Mouse (Mus musculus) layer of hippocampus, adult 8-10 months (tissue): Measurements from ENCODE around the gene Itgae. TPM values are rescaled to one million over a fixed set of nuclear protein-coding genes. Genes with fewer than 3 reads are reported as not detected.
A peak's percentile ranks its signal among the peaks of the same experiment; 100 is the strongest.

Source experiments
- DNase-seq, 2 experiments: peaks; one replicate each; pipeline ENCODE4 v3.0.0; 2022; ENCODE audit warnings: low spot score in 2 of 2
- total RNA-seq, 4 experiments: library from RNA; stranded (reverse); gene quantifications; 2 replicates each; pipeline ENCODE4 v1.2.4; 2022

The Itgae gene
- under 1 TPM; 0.16 to 0.21 (median 0.18) TPM for total RNA-seq

DNA sequence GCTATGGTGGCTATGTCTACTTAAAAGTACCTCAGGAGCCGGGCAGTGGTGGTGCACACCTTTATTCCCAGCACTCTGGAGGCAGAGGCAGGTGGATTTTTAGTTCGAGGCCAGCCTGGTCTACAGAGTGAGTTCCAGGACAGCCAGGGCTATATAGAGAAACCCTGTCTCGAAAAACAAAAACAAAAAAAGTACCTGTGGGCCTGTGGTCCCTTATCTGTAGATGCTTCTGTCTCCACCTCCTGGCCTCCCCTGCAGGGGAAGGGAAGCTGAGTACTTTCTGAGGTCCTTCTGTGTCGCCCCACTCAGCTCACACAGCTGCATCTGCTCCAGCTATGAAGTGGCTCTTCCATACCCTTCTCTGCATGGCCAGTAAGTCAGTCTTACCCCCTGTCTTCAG lies at the start of gene Itgae:
Gene Itgae, plus strand, starts transcription at position 301 of the 400 bp plus-strand sequence.
- no peak for DNase-seq

- no peak for DNase-seq
These were observed 46.1 kb upstream of the Itgae start for GRCm38 (mm10) chr11:73044229-73044755.

DNA sequence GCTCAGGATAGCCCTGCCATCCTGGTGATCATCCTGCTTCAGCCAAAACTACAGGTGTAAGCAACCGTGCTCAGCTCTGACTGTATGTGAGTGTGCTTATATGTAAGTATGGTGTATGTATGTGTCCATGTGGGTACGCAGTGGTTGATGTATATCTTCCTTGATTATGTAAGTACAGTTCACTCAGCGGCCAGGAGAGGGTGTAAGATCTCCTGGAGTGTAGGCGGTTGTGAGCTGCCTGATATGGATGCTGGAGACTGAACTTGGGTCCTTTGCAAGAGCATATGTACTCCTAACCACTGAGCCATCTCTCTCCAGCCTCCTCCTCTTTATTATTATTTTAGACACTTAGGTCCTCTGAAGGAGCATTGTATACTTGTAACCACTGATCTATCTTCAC lies 45.6 kb upstream of the Itgae start:
- DNase-seq = no peak

- peak; percentile 91 to 92 for DNase-seq
These were observed 42.8 kb upstream of the Itgae start, which contains the start of gene Ncbp3 for GRCm38 (mm10) chr11:73047542-73047996. Gene Ncbp3, plus strand, starts transcription at chr11:73047783.

- no peak for DNase-seq
These were observed 42.1 kb upstream of the Itgae start for GRCm38 (mm10) chr11:73048030-73048876.

DNA sequence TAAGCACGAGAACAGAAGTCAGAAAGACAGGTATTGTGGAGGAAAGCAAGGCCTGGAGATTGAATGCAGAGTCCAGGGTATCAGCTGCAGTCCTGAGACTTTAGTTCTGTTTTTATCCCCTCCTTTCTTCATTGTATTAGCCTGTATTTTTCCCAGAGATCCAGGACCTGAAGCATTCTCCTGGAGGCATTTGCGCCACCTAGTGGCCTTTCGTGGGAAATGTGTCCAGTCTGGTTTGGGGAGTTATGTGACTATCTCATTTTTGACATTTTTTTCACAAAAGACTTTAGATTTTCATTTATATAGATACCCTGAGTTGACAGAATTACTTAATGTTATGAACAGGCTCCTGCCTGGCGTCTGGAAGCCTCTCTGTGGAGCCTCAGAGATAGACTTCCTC lies 41.0 kb upstream of the Itgae start:
- peak in 1 of 2 experiments; percentile 78 for DNase-seq

DNA sequence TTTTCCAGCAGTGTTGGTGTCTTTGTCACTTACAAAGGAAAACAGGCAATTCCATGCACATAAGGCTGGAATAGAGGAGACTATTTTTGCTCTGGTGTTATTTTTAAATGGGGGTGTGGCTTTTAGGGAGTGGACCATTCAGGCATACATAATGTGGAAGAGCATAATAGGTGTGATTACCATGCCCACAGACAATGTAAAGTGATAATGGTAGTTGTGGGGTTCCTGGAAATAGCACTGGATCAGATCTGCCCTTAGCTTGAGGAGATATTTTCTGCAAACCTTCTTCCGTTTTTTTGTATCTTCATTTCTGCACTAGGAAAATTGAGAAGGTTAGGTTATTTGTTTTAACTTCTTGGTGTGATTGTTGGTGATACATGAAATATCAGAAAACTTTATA lies 37.6 kb upstream of the Itgae start:
- DNase-seq = no peak

DNA sequence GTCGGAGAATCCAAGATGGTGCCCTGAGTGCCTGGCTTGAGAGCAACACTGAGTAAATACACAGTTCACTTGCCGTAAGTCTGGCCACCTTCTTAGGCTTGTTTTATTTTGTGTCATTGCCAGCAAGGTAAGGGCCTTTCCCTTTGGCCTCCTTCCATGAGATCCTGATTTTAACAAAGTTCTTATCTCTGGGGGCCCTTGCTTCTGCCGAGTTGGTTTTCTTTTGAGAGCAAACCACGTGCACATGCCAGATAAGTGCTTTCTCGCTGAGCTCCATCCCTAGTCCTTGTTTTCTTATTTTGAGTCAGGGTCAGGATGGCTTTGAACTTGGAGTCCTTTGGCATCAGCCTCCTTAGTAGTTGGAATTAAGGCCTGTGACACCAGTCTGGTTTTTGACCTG lies 32.7 kb upstream of the Itgae start:
- DNase-seq = no peak

GRCm38 (mm10) chr11:73059630-73060029 lies 30.8 kb upstream of the Itgae start:
- no peak for DNase-seq

GRCm38 (mm10) chr11:73061413-73061812 lies 29.0 kb upstream of the Itgae start:
- DNase-seq = no peak

- peak in 1 of 2 experiments; percentile 28 for DNase-seq
These were observed 18.5 kb upstream of the Itgae start for GRCm38 (mm10) chr11:73071839-73072238.

DNA sequence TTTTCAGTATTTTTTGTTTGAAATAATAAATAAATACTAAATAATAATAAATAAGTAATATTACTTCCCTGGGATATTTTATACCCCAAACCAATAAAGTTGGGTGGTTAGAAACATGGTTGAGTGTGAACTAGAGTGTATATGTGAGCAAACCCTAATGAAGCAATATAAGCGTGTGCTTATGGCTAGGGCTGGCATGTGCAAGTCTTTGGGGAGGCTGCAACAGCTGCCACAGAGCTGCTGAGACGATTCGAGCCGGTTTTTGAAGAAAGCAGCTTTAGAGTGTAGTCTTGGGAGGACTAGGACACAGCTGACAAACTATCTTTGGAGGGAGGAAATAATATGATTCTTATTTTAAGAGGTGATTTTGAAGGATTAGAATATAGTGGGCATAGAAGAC lies 14.1 kb upstream of the Itgae start:
- no peak for DNase-seq

- no peak for DNase-seq
These were observed 13.7 kb upstream of the Itgae start for GRCm38 (mm10) chr11:73076733-73077132.

GRCm38 (mm10) chr11:73077211-73077720 lies 13.1 kb upstream of the Itgae start:
- no peak for DNase-seq

DNA sequence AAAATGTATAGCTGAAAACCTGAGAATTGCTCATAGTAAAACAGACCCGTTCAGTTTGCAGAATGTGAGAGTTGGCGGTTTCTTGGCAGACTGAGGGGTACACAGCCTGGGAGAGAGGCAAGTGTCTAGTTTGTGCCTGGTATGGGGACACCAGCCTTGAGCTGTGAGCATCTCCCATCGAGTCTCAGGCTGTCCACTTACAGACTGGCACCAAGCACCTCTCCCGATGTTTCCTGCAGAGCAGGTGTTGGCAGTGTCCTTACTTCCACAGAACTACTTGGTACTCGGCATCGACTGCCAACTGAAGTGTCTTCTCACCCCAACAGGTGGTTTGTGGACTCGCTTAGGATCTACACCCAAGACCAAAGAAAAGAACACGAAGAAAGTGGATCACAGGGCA lies 11.8 kb upstream of the Itgae start:
- no peak for DNase-seq

- no peak for DNase-seq
These were observed 10.1 kb upstream of the Itgae start for GRCm38 (mm10) chr11:73080306-73080705.

DNA sequence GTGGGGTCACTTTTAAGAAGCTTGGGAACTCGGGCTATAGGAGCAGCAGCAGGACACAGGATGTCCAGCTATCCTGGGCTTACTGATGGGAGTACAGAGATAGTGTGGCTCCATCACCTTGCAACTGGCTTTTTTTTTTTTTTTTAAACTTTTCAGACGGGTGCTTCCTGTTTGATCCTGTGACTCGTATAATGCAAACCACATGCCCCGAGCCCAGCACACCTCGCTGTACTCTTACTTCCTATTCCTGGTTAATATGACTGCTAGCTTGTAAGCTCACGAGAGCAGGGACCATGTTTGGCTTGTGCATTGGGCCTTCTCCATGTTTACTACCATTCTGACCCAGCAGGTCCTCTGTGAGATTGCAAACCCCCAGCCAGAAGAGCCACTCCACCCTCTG lies 6.1 kb upstream of the Itgae start:
- no peak for DNase-seq

GRCm38 (mm10) chr11:73084804-73085231 lies 5.6 kb upstream of the Itgae start:
- DNase-seq = peak; percentile 41 to 67

GRCm38 (mm10) chr11:73085391-73085790 lies 5.0 kb upstream of the Itgae start:
- no peak for DNase-seq

- no peak for DNase-seq
These were observed 2.5 kb upstream of the Itgae start for GRCm38 (mm10) chr11:73087700-73088480.

- no peak for DNase-seq
These were observed 443 bp downstream of the Itgae start for GRCm38 (mm10) chr11:73090826-73091225.

- DNase-seq = no peak
These were observed 1.7 kb downstream of the Itgae start for GRCm38 (mm10) chr11:73092057-73092456.
